Mouse (Mus musculus) erythroblast, adult 5-6 weeks (primary cell): ENCODE results near the gene Tulp4. TPM values are rescaled to one million over a fixed set of nuclear protein-coding genes. Genes with fewer than 3 reads are reported as not detected.
"Not testable (repeated sequence)": the region's sequence is repeated elsewhere in the genome, so short reads cannot be mapped to it uniquely, and the experiment has no call there.

Experiments used
- ATAC-seq: replicated peaks from 2 replicates; pipeline ENCODE4 v1.8.0; 2016; ENCODE audit warnings: moderate number of reproducible peaks, mild to moderate bottlenecking, moderate TSS enrichment, inconsistent platforms; ENCODE audit not compliant: poor library complexity, low FRiP score, severe bottlenecking
- total RNA-seq, 2 experiments: library from RNA; stranded (forward) in 1 of 2; stranded (reverse) in 1 of 2; fragments of 150-400 nt in 1 of 2; fragments of 200-764, 138-1000 nt in 1 of 2; gene quantifications; 2 replicates each; pipeline versions ENCODE4 v1.2.3 to v1.2.4; 2015 to 2017; ENCODE audit warnings: low replicate concordance in 2 of 2

The Tulp4 gene
- total RNA-seq, 2 experiments from 2014 or later: 0.77 to 4.3 TPM

GRCm38 (mm10) chr17:6180421-6180820, 74.2 kb downstream of the Tulp4 start:
- no peak for ATAC-seq

- ATAC-seq: no peak
Measured at GRCm38 (mm10) chr17:6182715-6183114, 76.5 kb downstream of the Tulp4 start.

- no peak for ATAC-seq
Measured at GRCm38 (mm10) chr17:6186651-6187050, 80.4 kb downstream of the Tulp4 start.

DNA sequence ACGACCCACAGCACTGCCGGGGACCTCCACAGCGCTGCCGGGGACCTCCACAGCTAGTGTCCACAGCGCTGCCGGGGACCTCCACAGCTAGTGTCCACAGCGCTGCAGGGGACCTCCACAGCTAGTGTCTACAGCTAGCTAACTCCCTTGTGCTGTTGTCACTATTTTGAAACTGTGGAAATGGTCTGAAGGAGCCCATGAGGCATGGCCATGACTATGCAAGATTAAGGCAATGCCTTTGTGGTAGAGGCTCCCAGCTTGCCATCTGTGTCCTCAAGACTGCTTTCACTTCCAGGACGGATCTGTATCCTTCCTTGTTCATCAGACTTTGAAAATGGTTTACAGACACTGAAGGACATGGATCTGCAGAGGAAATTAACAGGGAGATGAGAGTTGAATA, 80.9 kb downstream of the Tulp4 start:
- no peak for ATAC-seq

- ATAC-seq: no peak
Measured at GRCm38 (mm10) chr17:6189207-6189606, 83.0 kb downstream of the Tulp4 start.

DNA sequence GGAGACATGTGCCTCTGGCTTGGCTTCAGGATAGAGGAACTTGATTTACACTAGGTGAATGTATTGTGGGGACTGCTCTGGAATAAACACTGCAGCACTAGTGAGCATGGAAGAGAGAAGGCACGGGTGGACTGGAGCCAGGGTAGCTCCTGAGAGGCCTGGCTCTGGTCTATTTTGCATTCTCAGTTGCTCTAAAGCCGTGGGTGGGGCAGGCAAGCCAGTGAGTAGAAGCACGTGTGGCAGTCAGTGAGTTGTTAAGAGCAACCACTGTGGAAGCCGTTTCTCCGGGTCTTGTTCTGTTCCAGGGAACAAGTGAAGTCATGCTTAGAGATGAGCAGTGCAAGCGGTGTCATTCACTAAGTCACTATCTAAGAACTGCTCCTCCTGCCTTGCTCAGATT, 86.0 kb downstream of the Tulp4 start:
- no peak for ATAC-seq

- ATAC-seq: no peak
Measured at GRCm38 (mm10) chr17:6195390-6195789, 89.2 kb downstream of the Tulp4 start.

GRCm38 (mm10) chr17:6197491-6197890, 91.3 kb downstream of the Tulp4 start:
- no peak for ATAC-seq

GRCm38 (mm10) chr17:6198670-6199069, 92.4 kb downstream of the Tulp4 start:
- no peak for ATAC-seq

DNA sequence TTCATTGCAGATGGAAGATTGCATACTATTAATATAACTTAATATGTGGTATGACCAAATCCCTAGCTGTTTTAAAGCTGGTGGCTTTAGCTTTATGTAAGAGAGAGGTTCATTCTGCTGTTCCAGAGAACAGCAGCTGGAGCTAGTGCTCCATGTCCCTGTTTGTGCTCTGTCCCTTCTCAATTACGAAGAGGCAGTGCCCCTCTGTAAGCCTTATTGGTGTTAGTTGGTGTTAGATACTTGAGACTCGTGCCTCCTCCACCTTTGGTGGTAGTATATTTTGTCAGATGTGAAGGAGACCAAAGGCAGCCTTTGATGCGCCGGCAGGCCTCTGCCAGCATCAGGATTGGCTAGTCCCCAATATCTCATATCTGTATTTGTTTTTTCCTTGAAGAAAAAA, 92.9 kb downstream of the Tulp4 start:
- no peak for ATAC-seq

- ATAC-seq: no peak
Measured at GRCm38 (mm10) chr17:6201522-6202250, 95.4 kb downstream of the Tulp4 start.

DNA sequence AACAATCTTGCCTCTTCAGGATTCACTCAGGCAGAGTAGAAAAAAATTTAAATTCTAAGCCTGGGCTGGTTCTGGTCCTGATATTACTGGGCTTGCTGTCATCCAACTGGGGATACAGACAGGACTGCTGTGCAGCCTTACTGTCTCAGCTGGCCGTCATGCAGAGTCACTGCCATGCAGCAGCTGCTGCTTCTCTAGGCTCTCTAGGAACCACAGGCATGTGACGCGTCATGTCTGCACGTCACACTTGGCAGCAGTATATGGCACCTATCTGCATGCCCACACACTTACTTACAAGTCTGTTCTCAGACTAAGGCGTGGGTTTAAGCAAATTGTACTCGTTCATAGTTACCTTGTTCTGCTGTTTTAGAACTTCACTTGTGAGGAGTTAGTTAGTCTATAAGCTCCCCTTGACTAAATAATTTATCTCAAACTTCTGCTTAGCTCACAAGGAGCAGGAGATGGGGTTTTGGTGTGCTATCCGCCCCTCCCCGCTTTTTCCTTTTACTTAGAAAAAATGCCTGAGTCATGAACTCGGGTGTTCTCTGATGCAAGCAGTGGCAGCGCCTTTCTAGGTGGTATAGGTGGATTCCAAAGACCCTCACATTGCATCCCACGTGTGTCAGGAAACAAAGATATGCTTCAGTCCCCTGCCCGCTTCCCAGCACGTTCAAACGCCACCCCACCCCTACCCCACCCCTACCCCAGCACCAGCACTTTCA, 96.3 kb downstream of the Tulp4 start:
- ATAC-seq: no peak

DNA sequence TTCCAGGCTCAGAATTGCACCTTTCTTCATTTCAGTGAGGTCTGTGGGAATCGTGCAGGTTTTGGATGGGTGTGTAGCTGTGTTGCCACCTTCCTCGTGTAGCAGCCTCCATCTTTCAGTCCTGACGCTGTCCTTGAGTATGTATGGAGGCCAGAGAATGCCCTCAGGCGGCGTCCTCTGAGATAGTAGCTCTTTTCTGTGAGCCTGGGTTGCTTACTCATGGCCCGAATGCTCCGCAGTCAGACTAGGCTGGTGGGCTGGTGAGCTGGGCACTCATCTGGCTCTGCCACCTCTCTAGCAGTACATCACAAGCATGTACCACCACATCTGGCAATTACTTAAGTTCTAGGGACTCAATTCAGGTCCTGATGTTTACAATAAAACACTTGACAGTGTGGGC, 96.9 kb downstream of the Tulp4 start:
- no peak for ATAC-seq

DNA sequence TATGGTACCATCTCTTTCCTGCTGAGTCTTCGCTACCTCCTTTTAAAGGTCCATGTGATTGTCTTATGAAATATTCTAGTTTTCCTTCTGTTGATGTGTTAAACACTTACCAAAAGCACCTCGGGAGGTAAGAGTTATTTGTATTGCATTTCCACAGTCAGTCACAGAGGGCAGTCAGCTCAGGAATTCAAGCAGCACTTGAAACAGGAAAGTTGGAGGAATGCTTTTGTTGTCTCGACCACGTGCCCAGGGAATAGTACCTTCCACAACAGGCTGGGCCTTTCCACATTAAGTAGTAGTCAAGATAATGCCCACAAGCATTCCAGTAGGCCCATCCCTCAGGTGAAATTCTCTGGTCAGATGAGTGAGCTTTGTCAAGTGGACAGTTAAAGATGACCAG, 97.6 kb downstream of the Tulp4 start:
- ATAC-seq: no peak

DNA sequence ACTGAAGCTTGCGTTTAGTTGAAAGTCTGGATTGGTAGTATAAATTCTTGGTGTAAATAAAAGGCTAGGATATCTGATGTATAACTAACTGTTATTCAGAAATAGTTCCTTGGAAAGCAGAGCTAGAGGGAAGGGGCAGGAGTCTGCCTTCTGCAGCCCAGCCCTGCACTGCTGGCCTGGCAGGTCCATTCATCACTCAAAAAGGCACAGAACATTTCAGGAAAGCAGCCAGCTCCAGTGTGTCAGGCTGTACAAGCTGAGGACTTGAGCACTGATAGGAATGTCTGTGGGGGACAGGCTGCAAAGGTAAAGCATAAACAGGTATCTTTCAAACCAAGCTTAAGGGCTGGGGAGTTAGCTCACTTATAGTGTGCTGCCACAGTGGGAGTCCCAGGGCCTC, 105.5 kb downstream of the Tulp4 start:
- no peak for ATAC-seq

DNA sequence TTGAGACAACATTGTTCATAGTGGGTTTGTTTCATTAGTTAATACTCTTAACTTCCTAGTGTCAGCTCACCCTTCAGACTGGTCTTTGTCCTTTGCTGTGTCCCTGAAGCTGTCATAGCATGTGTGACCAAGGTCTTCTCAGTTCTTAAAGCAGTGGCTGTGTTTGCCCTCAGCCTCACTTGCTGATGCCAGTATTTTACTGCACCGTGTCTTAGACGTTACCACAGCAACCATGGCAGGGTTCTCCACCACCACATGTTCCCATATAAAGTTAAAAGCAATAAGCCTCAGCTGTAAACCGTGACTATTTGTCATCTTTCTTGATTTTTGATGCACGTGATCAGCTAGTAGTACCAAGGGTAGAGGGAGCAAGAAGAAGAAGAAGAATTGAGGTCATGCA, 109.4 kb downstream of the Tulp4 start:
- no peak for ATAC-seq

DNA sequence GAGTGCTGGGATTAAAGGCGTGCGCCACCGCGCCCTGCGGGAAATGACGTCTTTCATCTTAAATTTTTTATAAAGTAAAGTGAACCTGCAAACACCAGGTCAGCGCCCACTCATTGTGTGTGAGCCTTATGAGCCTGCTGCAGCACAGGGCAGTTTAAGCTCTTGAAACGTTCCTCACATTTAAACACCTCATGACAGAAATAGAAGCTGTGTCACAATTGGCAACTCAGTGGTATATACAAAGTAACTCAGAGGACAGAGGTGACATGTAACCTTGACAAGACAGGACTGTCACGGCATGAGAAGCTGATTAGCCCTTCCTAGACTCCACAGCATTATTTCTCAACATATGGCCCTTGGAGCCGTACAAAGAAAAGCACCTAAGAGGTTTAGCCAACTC, 110.3 kb downstream of the Tulp4 start:
- ATAC-seq: no peak

GRCm38 (mm10) chr17:6232633-6233032, 126.4 kb downstream of the Tulp4 start:
- ATAC-seq: not testable (repeated sequence)

DNA sequence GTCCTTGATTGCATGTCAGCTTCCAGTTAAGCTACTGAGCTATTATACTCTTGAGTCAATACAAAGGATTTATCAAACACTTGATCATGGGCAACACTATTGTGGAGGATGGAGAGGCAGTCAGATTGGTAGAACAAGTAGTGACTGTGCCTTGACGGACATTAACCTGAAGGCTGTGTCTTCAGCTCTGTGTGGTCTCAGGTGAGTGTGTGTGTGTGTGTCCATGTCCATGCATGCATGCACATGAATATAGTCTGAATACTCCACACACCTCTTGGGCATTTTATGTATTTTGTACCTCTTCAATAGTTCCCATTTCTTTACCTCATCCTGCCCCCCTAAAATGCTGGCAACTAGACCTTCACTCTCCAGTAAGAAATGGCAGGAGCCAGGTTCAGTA, 145.1 kb downstream of the Tulp4 start:
- not testable (repeated sequence) for ATAC-seq

DNA sequence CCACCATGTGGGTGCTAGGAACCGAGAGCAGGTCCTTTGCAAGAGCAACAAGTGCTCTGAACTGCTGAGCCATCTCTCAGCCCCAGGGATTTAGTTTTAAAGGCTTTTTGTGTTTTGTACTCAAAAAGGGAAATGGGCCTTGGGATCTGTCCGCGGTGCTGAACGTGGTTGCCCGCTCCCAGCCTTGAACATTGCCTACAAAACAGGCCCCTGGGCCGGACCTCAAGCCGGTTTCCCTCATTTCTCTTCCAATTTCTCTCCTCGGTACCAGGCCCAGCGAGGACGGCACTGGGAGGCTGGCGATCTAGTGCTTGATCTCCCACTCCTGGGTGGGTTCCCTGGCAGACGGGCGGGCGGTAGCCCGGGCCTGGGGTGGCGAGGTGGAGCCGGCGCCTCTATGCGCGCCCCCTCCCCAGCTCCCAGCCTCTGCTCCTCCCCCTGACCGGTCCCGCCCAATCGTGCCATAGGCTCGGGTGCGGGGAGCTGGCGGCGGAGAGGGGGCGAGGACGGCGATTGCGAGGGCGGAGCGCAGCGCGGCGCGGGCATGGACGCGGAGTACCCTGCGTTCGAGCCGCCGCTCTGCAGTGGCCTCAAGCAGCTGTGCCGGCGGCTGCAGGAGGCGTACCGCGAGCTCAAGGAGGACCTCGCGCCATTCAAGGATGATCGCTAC, 150.3 kb downstream of the Tulp4 start, which contains the start of gene Tmem181a:
TSS of gene Tmem181a (plus strand) at position 461 of the 670 bp plus-strand sequence.
- not testable (repeated sequence) for ATAC-seq

GRCm38 (mm10) chr17:6257070-6257456, 150.8 kb downstream of the Tulp4 start:
- not testable (repeated sequence) for ATAC-seq
